Mouse (Mus musculus): Measurements from ENCODE around the gene Nup62. TPM values are rescaled to one million over a fixed set of nuclear protein-coding genes. Genes with fewer than 3 reads are reported as not detected.
A peak's percentile ranks its signal among the peaks of the same experiment; 100 is the strongest.

The Nup62 gene
- polyA plus RNA-seq, 1 experiment from 2014 or later, result 51.0 TPM

DNA sequence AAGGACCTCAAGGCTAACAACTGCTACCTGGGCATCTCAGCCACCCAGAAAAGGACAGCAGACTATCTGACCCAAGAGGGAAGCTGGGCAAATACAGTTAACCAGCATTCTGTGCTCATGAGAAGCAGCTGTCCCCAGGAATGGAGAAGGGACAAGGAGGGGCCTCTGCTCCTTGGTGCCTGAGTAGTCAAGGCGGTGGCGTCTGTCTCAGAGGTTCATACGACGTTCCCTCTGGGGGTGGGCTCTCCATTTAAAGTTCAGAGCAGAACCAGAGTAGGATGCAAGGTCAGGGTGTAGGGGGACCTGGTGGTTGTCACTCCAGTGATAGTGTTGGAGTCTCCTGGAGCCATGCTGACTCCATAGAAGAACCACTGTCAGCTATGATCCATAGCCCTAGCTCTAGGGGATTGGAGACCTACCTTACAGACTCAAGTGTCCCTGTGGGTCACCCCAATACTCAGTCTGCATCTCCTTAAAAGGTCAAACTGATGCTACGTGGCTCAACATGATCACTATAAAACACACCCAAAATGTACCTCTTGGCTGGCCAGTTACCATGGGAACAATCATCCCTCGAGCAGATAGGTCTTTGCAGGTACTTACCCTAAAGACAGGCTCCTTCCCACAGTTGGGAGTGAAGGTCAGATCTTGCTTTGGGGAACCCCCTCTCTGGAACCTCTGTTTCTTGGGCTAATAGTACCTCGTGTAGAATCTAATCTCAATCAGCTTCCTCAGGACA lies 4.9 kb upstream of the Nup62 start:
- Histone ChIP-seq H3K9ac (no peak overlapping the region), H3K4me3 (no peak overlapping the region), H3K27ac (replicated peaks) (no peak overlapping the region), H3K9me3 (no peaks in the 10 kb centered on the region), H3K4me1 (replicated peaks) (peaks cover 10% of the 10 kb centered on the region), H3K4me2 (no peak overlapping the region), H3K27me3 (no peaks in the 10 kb centered on the region), H3K36me3 (peaks cover 4% of the 10 kb centered on the region; the same call in 1 of the 2 replicates)
- WGBS, result 89% methylated on average over 7 of the region's 7 CpGs
- no peak for ATAC-seq (ENCODE audit: low read depth)

DNA sequence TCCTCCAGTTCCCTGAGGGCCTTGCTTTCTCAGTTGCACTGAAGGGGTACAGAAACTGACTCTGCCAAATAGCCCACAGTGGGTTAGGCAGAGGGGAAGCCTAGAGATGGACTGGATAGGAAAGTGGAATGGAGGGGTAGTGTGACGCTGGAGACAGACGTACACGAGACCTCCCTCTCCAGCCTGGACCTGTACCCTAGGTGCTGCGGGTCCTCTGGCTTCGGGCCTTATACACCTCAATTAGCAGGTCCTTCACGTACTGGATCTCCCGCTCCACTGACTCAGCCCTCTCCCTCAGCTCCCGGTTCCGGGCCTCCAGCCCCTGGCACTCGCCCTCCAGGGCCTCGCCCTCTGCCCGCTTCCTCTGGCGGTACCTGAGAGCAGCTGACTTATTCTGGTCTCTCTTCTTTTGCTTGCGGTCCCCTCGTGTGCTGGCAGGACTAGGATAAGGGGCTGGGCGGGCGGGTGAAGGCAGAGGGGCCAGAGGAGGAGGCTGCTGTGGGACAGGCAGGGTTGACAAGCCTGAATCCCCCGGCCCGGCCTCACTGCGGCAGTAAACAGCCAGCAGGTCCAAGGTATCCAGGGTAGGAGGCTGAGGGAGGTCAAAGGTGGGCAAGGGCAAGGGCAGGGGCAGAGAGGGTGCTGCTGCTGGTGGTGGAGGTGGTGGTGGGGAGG lies 3.1 kb upstream of the Nup62 start:
- no peak for ATAC-seq (ENCODE audit: low read depth)

DNA sequence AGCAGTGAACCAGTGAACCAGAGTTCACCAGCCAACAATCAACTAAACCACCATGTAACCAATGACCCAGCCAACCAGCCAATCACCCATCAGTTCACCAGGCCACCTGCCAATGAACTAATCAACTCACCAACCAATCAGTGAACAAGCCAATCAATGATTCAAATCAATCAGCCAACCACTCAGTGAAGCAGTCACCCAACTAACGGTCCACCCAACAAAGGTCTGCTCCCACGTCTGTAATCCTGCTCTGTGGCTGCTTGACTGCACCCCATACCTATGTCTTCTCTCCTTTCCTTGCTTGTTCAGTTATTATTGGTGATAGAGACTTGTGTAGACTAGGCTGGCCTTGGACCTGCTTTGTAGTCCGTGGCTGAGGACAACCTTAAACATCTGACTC lies 1.9 kb upstream of the Nup62 start:
- peaks cover 34% of the 10 kb centered on the region for H3K4me1 ChIP-seq (replicated peaks)
- ATAC-seq (ENCODE audit: low read depth), result no peak
- H3K27ac ChIP-seq (replicated peaks), result no peak overlapping the region
- peaks cover 4% of the 10 kb centered on the region; the same call in 1 of the 2 replicates for H3K36me3 ChIP-seq
- no peak overlapping the region for H3K9ac ChIP-seq
- H3K27me3 ChIP-seq, result no peaks in the 10 kb centered on the region
- H3K9me3 ChIP-seq, result no peaks in the 10 kb centered on the region
- WGBS, result 95% methylated on average over 3 of the region's 3 CpGs
- H3K4me3 ChIP-seq, result no peak overlapping the region
- no peak overlapping the region for H3K4me2 ChIP-seq

More for the DNA sequence above, 3.1 kb upstream of the Nup62 start:
- 92% methylated on average over 20 of the region's 20 CpGs for WGBS
- Histone ChIP-seq H3K4me2 (no peak overlapping the region), H3K4me3 (no peak overlapping the region), H3K27me3 (no peaks in the 10 kb centered on the region), H3K36me3 (peaks cover 4% of the 10 kb centered on the region; the same call in 1 of the 2 replicates), H3K9ac (no peak overlapping the region), H3K27ac (replicated peaks) (no peak overlapping the region), H3K4me1 (replicated peaks) (peaks cover 22% of the 10 kb centered on the region), H3K9me3 (no peaks in the 10 kb centered on the region)

DNA sequence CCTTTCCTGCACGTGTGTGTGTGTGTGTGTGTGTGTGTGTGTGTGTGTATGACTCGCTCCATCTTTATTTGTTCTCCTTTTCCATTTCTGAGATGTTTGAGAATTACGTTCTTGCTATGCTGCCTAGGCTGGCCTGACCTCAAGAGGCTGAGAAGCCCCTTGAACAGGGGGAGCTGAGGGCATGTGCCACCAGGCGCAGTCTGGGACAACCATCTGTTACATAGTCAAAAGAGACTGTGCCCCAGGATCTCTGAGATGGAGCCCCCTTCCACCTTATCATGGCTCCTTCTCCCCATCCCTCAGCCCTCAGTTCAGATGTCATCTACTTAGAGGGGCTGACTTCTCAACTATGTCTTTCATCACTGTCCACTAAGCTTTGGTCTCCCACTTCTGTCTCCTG lies 1.5 kb upstream of the Nup62 start:
- H3K4me3 ChIP-seq, result no peak overlapping the region
- no peak overlapping the region for H3K9ac ChIP-seq
- H3K9me3 ChIP-seq, result no peaks in the 10 kb centered on the region
- H3K4me1 ChIP-seq (replicated peaks), result peaks cover 38% of the 10 kb centered on the region
- no peak overlapping the region for H3K27ac ChIP-seq (replicated peaks)
- ATAC-seq (ENCODE audit: low read depth), result no peak
- WGBS, result 95% methylated on average over 4 of the region's 4 CpGs
- H3K27me3 ChIP-seq, result no peaks in the 10 kb centered on the region
- peaks cover 4% of the 10 kb centered on the region; the same call in 1 of the 2 replicates for H3K36me3 ChIP-seq
- no peak overlapping the region for H3K4me2 ChIP-seq

DNA sequence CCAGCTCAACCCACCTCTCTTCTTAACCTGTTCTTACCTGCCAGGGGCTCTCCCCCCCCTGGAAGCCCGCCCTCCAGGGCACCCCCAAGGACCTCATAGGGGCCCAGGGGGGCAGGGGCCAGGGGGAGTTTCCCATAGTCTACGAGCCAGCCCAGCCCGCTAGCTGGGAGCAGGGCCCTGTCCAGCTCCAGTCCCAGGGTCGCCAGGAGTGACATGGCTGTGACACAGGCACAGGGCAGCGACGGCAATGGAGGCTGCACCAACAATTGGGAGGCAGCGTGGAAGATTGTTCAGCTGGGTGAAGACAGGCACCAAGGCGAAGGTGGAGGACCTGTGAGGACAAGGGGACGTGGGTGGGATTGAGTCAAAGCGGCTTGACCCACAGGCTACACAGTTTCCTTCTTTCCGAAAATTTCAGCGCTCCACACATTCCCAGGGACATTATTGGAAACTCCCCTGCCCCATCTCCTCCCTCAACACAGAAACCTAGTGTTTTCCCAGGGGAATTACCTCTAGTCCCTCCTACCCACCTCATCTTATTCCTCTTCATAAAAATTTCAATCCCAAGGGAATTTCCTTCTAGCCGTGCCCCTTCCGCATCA lies 835 bp upstream of the Nup62 start:
- WGBS, result 26% methylated on average over 14 of the region's 14 CpGs
- H3K4me3 ChIP-seq, result peak overlapping the region; percentile 84
- H3K27ac ChIP-seq (replicated peaks), result peak overlapping the region; percentile 94
- H3K36me3 ChIP-seq, result peaks cover 4% of the 10 kb centered on the region; the same call in 1 of the 2 replicates
- ATAC-seq (ENCODE audit: low read depth), result peak; percentile 20
- H3K27me3 ChIP-seq, result no peaks in the 10 kb centered on the region
- peaks cover 44% of the 10 kb centered on the region for H3K4me1 ChIP-seq (replicated peaks)
- H3K9ac ChIP-seq, result peak overlapping the region; percentile 57
- H3K4me2 ChIP-seq, result peak overlapping the region; percentile 69
- H3K9me3 ChIP-seq, result no peaks in the 10 kb centered on the region

DNA sequence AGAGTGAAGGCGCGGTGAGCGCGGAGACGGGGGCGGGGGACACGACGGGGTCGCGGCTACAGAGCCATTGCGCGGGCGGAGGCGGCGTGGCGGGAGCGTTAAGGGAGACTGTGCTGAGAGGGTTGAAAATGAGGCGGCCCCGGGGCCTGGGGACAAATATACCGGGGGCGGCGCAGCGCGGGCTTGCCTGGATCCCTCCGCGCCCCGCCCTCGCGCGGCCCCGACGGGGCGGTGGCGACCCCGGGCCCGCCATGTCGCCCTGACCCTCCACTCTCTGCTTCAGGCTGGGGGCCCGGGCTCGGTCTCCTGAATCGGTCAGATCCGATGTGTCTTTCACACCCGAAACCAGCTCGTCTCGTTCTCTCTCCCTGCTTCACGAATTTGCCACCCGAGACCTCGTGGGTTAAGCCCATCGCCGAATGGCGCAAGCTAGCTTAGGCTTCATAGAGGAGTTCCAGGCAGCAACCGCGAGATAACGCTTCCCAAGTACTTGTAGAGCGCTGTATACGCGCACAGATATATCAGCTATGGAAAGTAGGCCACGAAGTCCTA lies 658 bp downstream of the Nup62 start, which contains the start of gene Atf5:
Gene Atf5, minus strand, starts transcription at position 189 of the 552 bp plus-strand sequence.
- Histone ChIP-seq H3K4me2 (peak within 1 kb of the TSS; percentile 69), H3K4me3 (peak within 1 kb of the TSS; percentile 84), H3K27ac (replicated peaks) (peak within 1 kb of the TSS; percentile 94), H3K36me3 (peaks cover 4% of the 10 kb centered on the region; the same call in 1 of the 2 replicates), H3K9me3 (no peaks in the 10 kb centered on the region), H3K9ac (peak within 1 kb of the TSS; percentile 93), H3K4me1 (replicated peaks) (peaks cover 56% of the 10 kb centered on the region), H3K27me3 (no peaks in the 10 kb centered on the region)
- under 1% methylated on average over 50 of the region's 57 CpGs for WGBS
- ATAC-seq (ENCODE audit: low read depth), result peak; percentile 45

DNA sequence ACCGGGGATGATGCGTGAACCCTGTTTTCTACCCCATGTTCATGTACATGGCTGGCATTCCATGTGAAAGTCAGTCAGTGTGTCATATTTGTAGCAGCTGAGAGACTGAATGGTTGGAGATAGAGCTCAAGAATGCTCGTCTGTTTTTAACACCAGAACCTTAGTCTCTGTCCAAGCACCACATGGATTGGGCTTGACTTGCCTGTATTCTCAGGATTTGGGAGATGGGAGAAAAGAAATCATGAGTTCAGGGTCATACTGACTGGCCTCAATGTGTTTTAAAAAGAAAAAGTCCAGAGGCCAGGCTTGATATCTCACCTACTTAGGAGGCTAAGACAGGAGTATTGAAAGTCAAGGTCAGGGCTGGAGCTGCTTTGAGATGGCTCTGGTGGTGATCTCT lies 1.6 kb downstream of the Nup62 start:
- Histone ChIP-seq H3K9me3 (no peaks in the 10 kb centered on the region), H3K27ac (replicated peaks) (0 out of 2 replicates have a peak overlapping the region, but pooled peaks have one; percentile 94), H3K4me3 (peak overlapping the region; percentile 84), H3K4me2 (peak overlapping the region; percentile 69), H3K4me1 (replicated peaks) (peaks cover 56% of the 10 kb centered on the region), H3K36me3 (no peaks in the 10 kb centered on the region), H3K27me3 (no peaks in the 10 kb centered on the region), H3K9ac (peak overlapping the region; percentile 93)
- no peak for ATAC-seq (ENCODE audit: low read depth)
- 37% methylated on average over 3 of the region's 3 CpGs for whole genome bisulfite sequencing

DNA sequence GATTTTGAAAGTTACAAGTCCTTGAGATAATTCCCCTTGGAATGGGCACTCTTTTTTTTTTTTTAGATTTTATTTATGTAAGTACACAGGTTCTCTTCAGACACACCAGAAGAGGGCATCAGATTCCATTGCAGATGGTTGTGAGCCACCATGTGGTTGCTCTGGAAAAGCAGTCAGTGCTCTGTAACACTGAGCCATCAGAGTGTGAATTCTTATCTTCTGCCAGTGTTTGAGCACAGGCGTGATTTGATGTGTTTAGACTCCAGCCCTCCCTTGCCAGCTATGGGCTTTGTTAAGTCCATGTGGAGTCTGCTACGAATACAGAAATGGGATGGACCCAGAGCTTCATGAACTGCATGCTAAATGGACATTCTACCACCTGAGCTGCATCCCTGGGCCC lies 2.3 kb downstream of the Nup62 start:
- Histone ChIP-seq H3K27ac (replicated peaks) (no peak overlapping the region), H3K4me2 (peak overlapping the region; percentile 69), H3K4me3 (peak overlapping the region; percentile 84), H3K4me1 (replicated peaks) (peaks cover 56% of the 10 kb centered on the region), H3K9me3 (no peaks in the 10 kb centered on the region), H3K27me3 (no peaks in the 10 kb centered on the region), H3K36me3 (no peaks in the 10 kb centered on the region), H3K9ac (0 out of 2 replicates have a peak overlapping the region, but pooled peaks have one; percentile 93)
- WGBS, result 46% methylated on average over 2 of the region's 2 CpGs
- no peak for ATAC-seq (ENCODE audit: low read depth)

DNA sequence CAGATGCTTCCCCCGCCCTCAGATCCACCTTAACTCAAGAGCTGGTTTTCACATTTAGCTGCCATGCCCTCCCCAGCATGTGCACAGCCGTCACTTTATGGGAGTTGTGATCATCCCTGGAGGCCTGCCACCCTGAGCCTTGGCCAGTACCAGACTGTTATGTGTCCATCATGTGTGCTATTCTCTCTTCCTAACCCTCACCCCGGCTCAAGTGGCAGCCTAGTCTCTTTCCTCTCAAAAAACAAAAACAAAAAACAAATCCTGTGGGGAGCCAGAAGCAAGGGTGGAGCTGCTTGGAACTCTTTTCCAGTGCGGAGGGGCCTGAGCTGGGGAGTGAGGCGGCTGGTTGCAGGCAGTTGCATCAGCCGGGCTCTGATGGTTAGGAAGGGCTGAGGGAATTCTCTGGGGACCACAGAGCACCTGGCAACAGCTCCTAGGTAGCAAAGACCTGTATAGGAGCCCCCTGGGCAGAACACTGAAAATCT lies 2.9 kb downstream of the Nup62 start:
- peak overlapping the region; percentile 46; the same call in 1 of the 2 replicates for H3K27ac ChIP-seq (replicated peaks)
- peak overlapping the region; percentile 58 for H3K9ac ChIP-seq
- H3K4me3 ChIP-seq, result peak overlapping the region; percentile 20; the same call in 1 of the 2 replicates
- ATAC-seq (ENCODE audit: low read depth), result no peak
- H3K27me3 ChIP-seq, result no peaks in the 10 kb centered on the region
- peaks cover 56% of the 10 kb centered on the region for H3K4me1 ChIP-seq (replicated peaks)
- H3K36me3 ChIP-seq, result no peaks in the 10 kb centered on the region
- WGBS, result 36% methylated on average over 6 of the region's 6 CpGs
- no peaks in the 10 kb centered on the region for H3K9me3 ChIP-seq
- H3K4me2 ChIP-seq, result peak overlapping the region; percentile 69

DNA sequence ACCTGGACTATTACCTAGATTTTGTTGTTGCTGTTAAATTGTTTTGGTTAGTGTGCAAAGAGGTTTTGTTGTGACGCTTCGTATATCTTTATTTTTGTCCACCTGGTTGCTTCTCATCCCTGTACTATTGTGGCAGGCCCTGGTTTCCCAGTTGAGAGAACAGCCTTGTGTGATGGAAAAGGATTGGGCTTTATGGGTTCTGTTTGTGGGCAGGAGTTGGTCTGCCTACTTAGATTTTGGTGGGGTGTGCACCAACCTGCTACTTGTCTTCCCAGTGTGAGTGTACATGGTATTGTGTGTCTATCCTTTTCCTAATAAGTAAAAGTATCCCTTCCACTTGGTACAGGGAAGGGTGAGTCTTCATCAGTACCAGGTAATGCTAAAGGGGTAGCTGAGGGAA lies 3.5 kb downstream of the Nup62 start:
- peak overlapping the region; percentile 20; the same call in 1 of the 2 replicates for H3K4me3 ChIP-seq
- no peaks in the 10 kb centered on the region for H3K27me3 ChIP-seq
- peak overlapping the region; percentile 58 for H3K9ac ChIP-seq
- ATAC-seq (ENCODE audit: low read depth), result no peak
- H3K4me2 ChIP-seq, result peak overlapping the region; percentile 69
- WGBS, result 92% methylated on average over 2 of the region's 2 CpGs
- H3K9me3 ChIP-seq, result no peaks in the 10 kb centered on the region
- no peak overlapping the region for H3K27ac ChIP-seq (replicated peaks)
- H3K36me3 ChIP-seq, result no peaks in the 10 kb centered on the region
- peaks cover 58% of the 10 kb centered on the region for H3K4me1 ChIP-seq (replicated peaks)

DNA sequence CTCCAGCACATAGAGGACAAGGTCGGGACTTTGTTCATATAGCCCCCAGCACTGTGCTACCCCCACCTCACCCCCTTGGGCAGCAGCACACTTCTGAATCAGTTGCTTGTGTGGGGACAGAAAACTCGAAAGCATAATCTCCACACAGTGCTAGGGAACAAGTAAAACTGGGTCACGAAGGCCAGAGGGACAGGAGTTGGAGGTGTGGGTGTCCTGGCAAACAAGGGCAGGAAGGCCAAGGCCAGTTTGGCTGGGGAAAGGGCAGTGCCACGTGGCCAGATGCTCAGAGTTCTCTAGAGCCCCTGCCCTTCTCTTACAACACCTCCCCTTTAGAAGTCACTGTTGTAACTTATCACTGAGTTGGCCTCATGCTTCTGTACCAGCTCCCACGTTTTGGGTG lies 4.0 kb downstream of the Nup62 start:
- 75% methylated on average over 5 of the region's 5 CpGs for WGBS
- Histone ChIP-seq H3K4me3 (no peak overlapping the region), H3K9ac (peak overlapping the region; percentile 58; the same call in 1 of the 2 replicates), H3K4me2 (peak overlapping the region; percentile 69; the same call in 1 of the 2 replicates), H3K36me3 (no peaks in the 10 kb centered on the region), H3K27ac (replicated peaks) (no peak overlapping the region), H3K4me1 (replicated peaks) (peaks cover 59% of the 10 kb centered on the region), H3K9me3 (no peaks in the 10 kb centered on the region), H3K27me3 (no peaks in the 10 kb centered on the region)
- no peak for ATAC-seq (ENCODE audit: low read depth)
